Mouse (Mus musculus): Measurements from ENCODE around the gene Rusc1. TPM values are rescaled to one million over a fixed set of nuclear protein-coding genes. Genes with fewer than 3 reads are reported as not detected.

The Rusc1 gene
- total and polyA plus RNA-seq, 3 experiments, result 40.8 to 58.9 TPM; not detected in 1

DNA sequence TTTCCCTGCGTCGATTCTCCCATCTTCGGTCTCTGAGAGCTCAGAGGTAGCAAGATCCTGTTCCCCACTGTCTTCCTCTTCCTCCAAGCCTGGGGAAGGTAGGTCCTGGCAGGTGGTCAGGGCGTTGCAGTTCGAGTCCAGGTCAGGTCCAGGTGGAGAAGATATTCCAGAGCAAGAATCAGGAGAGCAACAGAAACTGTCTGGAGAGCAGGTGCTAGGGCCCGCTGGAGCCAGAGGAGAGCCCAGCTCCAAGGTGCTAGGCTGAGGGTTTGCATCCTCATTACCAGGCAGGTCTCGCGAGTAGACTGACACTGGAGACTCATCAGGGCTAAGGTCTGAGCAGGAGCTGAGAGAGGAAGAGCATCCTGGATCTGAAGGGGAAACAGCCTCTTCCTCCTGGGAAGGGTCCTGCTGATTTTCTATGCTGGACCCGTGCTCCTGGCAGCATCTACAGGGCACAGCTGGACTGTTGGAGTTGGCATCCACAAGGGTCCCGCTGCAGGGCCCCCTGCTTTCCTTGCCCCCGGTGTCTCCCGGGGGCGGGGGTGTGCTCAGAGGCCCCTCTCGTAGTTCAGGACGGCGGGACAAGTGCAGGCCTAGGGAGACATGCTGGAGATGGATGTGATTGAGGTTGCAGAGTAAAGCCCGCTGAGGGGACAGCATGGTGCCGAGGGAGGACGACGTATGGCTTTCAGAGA, 1.2 kb downstream of the Rusc1 start:
- TF ChIP-seq MAX (IDR thresholded peaks at IDR 0.05; ENCODE audit: low read length) (no peak), MEF2A (IDR thresholded peaks at IDR 0.05; ENCODE audit: extremely low read depth, insufficient replicate concordance, low read depth, low read length, poor library complexity, severe bottlenecking) (no peak), SIN3A (IDR thresholded peaks at IDR 0.05; ENCODE audit: low read length) (0 out of 2 replicates have a peak, but pooled peaks have one; percentile 17)
- Histone ChIP-seq H3K27me3 (ENCODE audit: control insufficient read depth in 1 of 2, insufficient read depth in 2 of 2, low read length in 2 of 2) (no peaks in the 10 kb centered on the region), H3K4me1 (ENCODE audit: control insufficient read depth in 1 of 2, insufficient read depth in 2 of 2, low read length in 2 of 2) (peaks cover 3 to 26% of the 10 kb centered on the region in 2 experiments; a peak in 3 of 4 replicates), H3K4me3 (ENCODE audit: control insufficient read depth in 1 of 2, insufficient read depth in 1 of 2, low read depth in 2 of 2, low read length in 2 of 2) (peak overlapping the region in 1 of 2 experiments; percentile 75; a peak in 2 of 4 replicates), H3K79me2 (ENCODE audit: control insufficient read depth, insufficient read depth, low read length, poor library complexity) (peaks cover 2% of the 10 kb centered on the region), H3K9me3 (replicated peaks; ENCODE audit: insufficient read depth, low read length) (no peaks in the 10 kb centered on the region), H3K9ac (ENCODE audit: control insufficient read depth, low read depth, low read length, poor library complexity, severe bottlenecking) (no peak overlapping the region), H3K36me3 (ENCODE audit: control insufficient read depth in 1 of 2, insufficient read depth in 2 of 2, low read length in 2 of 2) (peaks cover 0 to 11% of the 10 kb centered on the region in 2 experiments; a peak in 2 of 4 replicates), H3K27ac (ENCODE audit: control insufficient read depth, low read depth, low read length) (no peak overlapping the region)
- DNase-seq (ENCODE audit: low read depth, low spot score), result no peak

DNA sequence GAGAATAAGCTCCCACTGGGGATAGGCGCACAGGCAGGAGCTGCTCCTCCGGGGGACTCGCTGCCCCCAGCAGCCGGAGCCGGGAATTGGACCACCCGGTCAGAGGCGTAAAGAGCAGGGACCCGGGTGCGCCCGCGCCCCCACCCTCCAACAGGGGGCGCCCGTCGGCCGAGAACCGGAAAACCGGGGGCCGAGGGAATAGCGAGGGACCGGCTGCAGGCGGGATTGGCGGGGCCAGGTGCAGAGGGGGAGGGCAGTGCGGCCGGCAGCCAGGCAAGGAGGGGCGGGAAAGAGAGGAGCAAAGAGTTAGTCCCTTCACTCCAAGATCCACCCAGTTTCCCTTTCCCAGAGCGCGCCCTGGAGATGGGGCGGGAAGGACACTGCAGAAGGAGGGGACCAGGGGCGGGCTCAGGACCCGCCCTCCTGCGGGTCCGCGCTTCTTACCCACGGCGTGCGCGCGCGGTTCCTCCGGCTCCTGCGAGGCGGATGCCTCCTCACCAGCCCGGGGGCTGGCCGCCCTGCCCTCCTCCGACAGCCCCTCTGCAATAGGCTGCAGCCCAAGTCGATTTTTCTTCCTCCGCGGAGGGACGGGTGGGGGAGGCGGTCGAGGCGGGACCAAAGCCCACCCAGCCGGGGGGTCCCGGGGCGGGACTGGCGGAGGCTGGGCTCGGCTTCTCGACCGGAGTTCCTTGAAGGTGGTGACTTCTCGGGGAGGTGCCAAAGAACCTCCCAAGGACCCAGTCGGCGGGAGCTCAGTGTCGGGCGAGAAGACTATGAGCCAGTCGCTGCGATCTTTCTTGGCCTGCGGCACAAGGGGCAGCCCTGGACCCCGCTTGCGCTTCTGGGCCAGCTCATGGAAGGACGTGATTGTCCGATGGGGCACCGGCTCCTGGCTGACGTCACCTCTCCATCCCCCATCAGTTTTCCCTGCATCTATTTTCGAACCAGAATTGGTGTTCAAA, 2.1 kb downstream of the Rusc1 start:
- peak overlapping the region; percentile 68 to 75 for H3K4me3 ChIP-seq (ENCODE audit: control insufficient read depth in 1 of 2, insufficient read depth in 1 of 2, low read depth in 2 of 2, low read length in 2 of 2)
- peaks cover 0 to 11% of the 10 kb centered on the region in 2 experiments; a peak in 2 of 4 replicates for H3K36me3 ChIP-seq (ENCODE audit: control insufficient read depth in 1 of 2, insufficient read depth in 2 of 2, low read length in 2 of 2)
- no peak overlapping the region; the same call in 1 of the 2 replicates for H3K27ac ChIP-seq (ENCODE audit: control insufficient read depth, low read depth, low read length)
- H3K4me1 ChIP-seq (ENCODE audit: control insufficient read depth in 1 of 2, insufficient read depth in 2 of 2, low read length in 2 of 2), result peaks cover 3 to 26% of the 10 kb centered on the region in 2 experiments; a peak in 3 of 4 replicates
- no peaks in the 10 kb centered on the region for H3K9me3 ChIP-seq (replicated peaks; ENCODE audit: insufficient read depth, low read length)
- peaks cover 2% of the 10 kb centered on the region for H3K79me2 ChIP-seq (ENCODE audit: control insufficient read depth, insufficient read depth, low read length, poor library complexity)
- H3K9ac ChIP-seq (ENCODE audit: control insufficient read depth, low read depth, low read length, poor library complexity, severe bottlenecking), result peak overlapping the region; percentile 75
- no peaks in the 10 kb centered on the region for H3K27me3 ChIP-seq (ENCODE audit: control insufficient read depth in 1 of 2, insufficient read depth in 2 of 2, low read length in 2 of 2)
- peak; percentile 90 for DNase-seq (ENCODE audit: low read depth, low spot score)
- peak; percentile 46; the same call in 1 of the 2 replicates for TF ChIP-seq RCOR1 (IDR thresholded peaks at IDR 0.05; ENCODE audit: low read depth, low read length)
- TF ChIP-seq CTCF (IDR thresholded peaks at IDR 0.05 in 2 of 3, conservative IDR thresholded peaks at IDR 0.05 in 1 of 3; ENCODE audit: control insufficient read depth in 1 of 3, insufficient read depth in 1 of 3, low read depth in 2 of 3, low read length in 3 of 3, poor library complexity in 1 of 3, severe bottlenecking in 1 of 3), result peak in 2 of 3 experiments; percentile 97 to 99; a peak in 4 of 6 replicates
- TF ChIP-seq ETS1 (IDR thresholded peaks at IDR 0.05; ENCODE audit: low read depth, low read length), result peak; percentile 9; the same call in 1 of the 2 replicates
- TF ChIP-seq CHD1 (IDR thresholded peaks at IDR 0.05; ENCODE audit: low read depth, low read length), result 0 out of 2 replicates have a peak, but pooled peaks have one; percentile 70
- peak; percentile 62 for TF ChIP-seq ZC3H11A (IDR thresholded peaks at IDR 0.05; ENCODE audit: low read depth, low read length)
- peak; percentile 80 for TF ChIP-seq ELF1 (IDR thresholded peaks at IDR 0.05; ENCODE audit: low read depth, low read length)
- TF ChIP-seq MYB (IDR thresholded peaks at IDR 0.05; ENCODE audit: low read depth, low read length), result no peak
- 0 out of 2 replicates have a peak, but pooled peaks have one; percentile 11 for TF ChIP-seq MYC (IDR thresholded peaks at IDR 0.05; ENCODE audit: low read depth, low read length)
- TF ChIP-seq POLR2AphosphoS2 (IDR thresholded peaks at IDR 0.05; ENCODE audit: low read length), result no peak
- TF ChIP-seq MAZ (IDR thresholded peaks at IDR 0.05; ENCODE audit: low read depth, low read length), result peak; percentile 98
- TF ChIP-seq EP300 (IDR thresholded peaks at IDR 0.05; ENCODE audit: low read depth in 1 of 2, low read length in 2 of 2), result peak in 1 of 2 experiments; percentile 4; a peak in 1 of 4 replicates
- peak; percentile 74 for TF ChIP-seq SIN3A (IDR thresholded peaks at IDR 0.05; ENCODE audit: low read length)
- peak; percentile 70 for TF ChIP-seq MXI1 (IDR thresholded peaks at IDR 0.05; ENCODE audit: low read depth, low read length)
- TF ChIP-seq NRF1 (IDR thresholded peaks at IDR 0.05; ENCODE audit: insufficient read depth, low read depth, low read length, poor library complexity, severe bottlenecking), result peak; percentile 30; the same call in 1 of the 2 replicates
- TF ChIP-seq POLR2A (IDR thresholded peaks at IDR 0.05; ENCODE audit: control insufficient read depth in 1 of 2, insufficient read depth in 1 of 2, low read depth in 1 of 2, low read length in 2 of 2, poor library complexity in 1 of 2), result peak in 1 of 2 experiments; percentile 52; a peak in 1 of 4 replicates
- peak; percentile 80 for TF ChIP-seq RAD21 (IDR thresholded peaks at IDR 0.05; ENCODE audit: low read depth, low read length)
- no peak for TF ChIP-seq POLR2AphosphoS5 (IDR thresholded peaks at IDR 0.05; ENCODE audit: borderline replicate concordance, low read depth, low read length)
- 0 out of 2 replicates have a peak, but pooled peaks have one; percentile 6 for TF ChIP-seq ZMIZ1 (IDR thresholded peaks at IDR 0.05; ENCODE audit: low read depth, low read length)
- TF ChIP-seq UBTF (IDR thresholded peaks at IDR 0.05; ENCODE audit: borderline replicate concordance, insufficient read depth, low read depth, low read length), result no peak
- 0 out of 2 replicates have a peak, but pooled peaks have one; percentile 27 for TF ChIP-seq MEF2A (IDR thresholded peaks at IDR 0.05; ENCODE audit: extremely low read depth, insufficient replicate concordance, low read depth, low read length, poor library complexity, severe bottlenecking)
- no peak for TF ChIP-seq GABPA (IDR thresholded peaks at IDR 0.05; ENCODE audit: low read depth, low read length)
- peak; percentile 73 for TF ChIP-seq HCFC1 (IDR thresholded peaks at IDR 0.05; ENCODE audit: low read depth, low read length)
- TF ChIP-seq NELFE (IDR thresholded peaks at IDR 0.05; ENCODE audit: low read depth, low read length), result peak; percentile 34
- peak; percentile 63; the same call in 1 of the 2 replicates for TF ChIP-seq E2F4 (IDR thresholded peaks at IDR 0.05; ENCODE audit: borderline replicate concordance, low read depth, low read length)
